8 mouse cellular contexts compared by ENCODE assay signal in the genomic region with DNA sequence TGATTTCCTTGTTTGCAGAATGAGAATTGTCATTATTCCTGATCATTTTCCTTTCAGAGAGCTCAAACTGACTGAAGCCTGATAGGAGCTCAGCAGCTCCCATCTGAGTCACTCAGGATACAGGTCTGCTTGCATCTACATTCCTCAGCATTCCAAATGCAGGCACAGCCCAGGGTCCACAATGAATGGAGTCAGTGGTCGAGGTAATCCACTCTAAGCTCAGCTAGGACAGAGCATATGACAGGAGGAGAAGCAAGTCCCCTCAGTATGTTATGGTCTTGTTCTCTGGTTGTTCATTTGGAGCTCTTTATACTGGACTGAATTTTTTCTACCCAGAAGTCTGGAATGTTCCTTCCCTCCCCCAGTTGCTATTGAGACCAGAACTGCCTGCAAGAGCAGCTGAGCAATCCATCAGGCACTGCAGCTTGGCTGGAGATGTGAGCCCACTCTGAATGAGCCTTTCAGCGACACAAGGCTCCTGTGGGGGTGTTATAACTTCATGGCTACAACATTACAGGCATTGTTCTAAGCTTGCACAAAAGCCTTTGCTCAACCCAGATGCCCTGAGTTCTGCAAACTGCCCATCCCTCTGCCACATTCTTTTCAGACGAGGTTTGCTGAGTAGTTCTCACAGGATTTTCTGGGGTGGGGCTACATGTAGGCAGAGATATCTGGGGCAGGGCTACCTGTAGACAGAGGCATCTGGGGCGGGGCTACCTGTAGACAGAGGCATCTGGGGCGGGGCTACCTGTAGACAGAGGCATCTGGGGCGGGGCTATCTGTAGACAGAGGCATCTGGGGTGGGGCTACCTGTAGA. TPM values are rescaled to one million over a fixed set of nuclear protein-coding genes. Genes with fewer than 3 reads are reported as not detected.
DNase-seq lines count a peak whose midpoint lies in the region; ATAC-seq and TF ChIP-seq lines count a peak whose summit lies in the region.

No protein-coding gene starts in this region.

- intact Hi-C loops in left cerebral cortex, postnatal 4 days (cut with DNase I), result no loop called here

- H3K4me3 ChIP-seq in embryonic fibroblast, embryonic 13.5 days (ENCODE audit: insufficient read depth, low read length), result no peak overlapping the region
- no peak overlapping the region for H3K4me3 ChIP-seq in olfactory bulb, adult 2 months (ENCODE audit: insufficient read depth, low read depth, low read length)

- no peak for TF ChIP-seq POLR2A in embryonic fibroblast, embryonic 13.5 days (IDR thresholded peaks at IDR 0.05; ENCODE audit: low read depth, low read length)
- TF ChIP-seq POLR2A in olfactory bulb, adult 2 months (IDR thresholded peaks at IDR 0.05; ENCODE audit: insufficient read depth, low read depth, low read length), result no peak

- no peak for TF ChIP-seq CTCF in embryonic fibroblast, embryonic 13.5 days (IDR thresholded peaks at IDR 0.05; ENCODE audit: borderline replicate concordance, insufficient read depth, low read length)
- TF ChIP-seq CTCF in olfactory bulb, adult 2 months (IDR thresholded peaks at IDR 0.05; ENCODE audit: insufficient read depth, low read depth, low read length), result no peak

- peak; percentile 76 for DNase-seq in left cerebral cortex, adult 11 months (ENCODE audit: low spot score)
- DNase-seq in left cerebral cortex, postnatal 4 days, result no peak
- peak; percentile 33 to 74 for DNase-seq in left cerebral cortex, adult 8-10 months (ENCODE audit: low spot score in 2 of 2)
- no peak for DNase-seq in adrenal gland, postnatal 14 days
- DNase-seq in adrenal gland, adult (ENCODE audit: inconsistent age in 2 of 2, low spot score in 1 of 2), result no peak

- no peak for ATAC-seq in erythroid progenitor cell, adult 5-6 weeks (replicated peaks; ENCODE audit: low FRiP score, poor library complexity, severe bottlenecking)

- peak overlapping the region; percentile 67 for H3K27ac ChIP-seq in embryonic fibroblast, embryonic 13.5 days (ENCODE audit: insufficient read depth, low read length)
- H3K27ac ChIP-seq in olfactory bulb, adult 2 months (ENCODE audit: insufficient read depth, low read depth, low read length), result peak overlapping the region; percentile 58; the same call in 1 of the 2 replicates

- H3K4me1 ChIP-seq in embryonic fibroblast, embryonic 13.5 days (ENCODE audit: control insufficient read depth, insufficient read depth, low read length), result peaks cover 4% of the 10 kb centered on the region; the same call in 1 of the 2 replicates
- peaks cover 5% of the 10 kb centered on the region; the same call in 1 of the 2 replicates for H3K4me1 ChIP-seq in olfactory bulb, adult 2 months (ENCODE audit: control insufficient read depth, insufficient read depth, low read length)

- 47% methylated on average over 6 of the region's 6 CpGs for WGBS in olfactory bulb, adult 2 months

RNA-seq across cellular contexts. Expression of a gene that starts 24.0 kb away (rescaled TPM):
- total RNA-seq in left cerebral cortex, postnatal 4 days (2021), result 100 to 1,000 TPM; 249 to 250 TPM
- 150 and 165 TPM in 2 replicates for polyA plus RNA-seq in embryonic fibroblast, embryonic 13.5 days (2011; ENCODE audit: insufficient read length, low read depth, missing spikeins)
- total RNA-seq in left cerebral cortex, adult 8-10 months (2022), result 100 to 1,000 TPM; 193 to 250 (median 224) TPM
- not detected in 2 replicates for polyA plus RNA-seq in olfactory bulb, adult 2 months (2012; ENCODE audit: insufficient read depth, insufficient read length, low replicate concordance, missing spikeins)
- total RNA-seq in erythroid progenitor cell, adult 5-6 weeks (2015; ENCODE audit: low replicate concordance), result 44.9 and 71.7 TPM in 2 replicates
- 7.3 and 18.0 TPM in 2 replicates for total RNA-seq in erythroid progenitor cell, adult 5-6 weeks (2017; ENCODE audit: low replicate concordance)
- total RNA-seq in adrenal gland, postnatal 14 days (2021), result 176 and 193 TPM in 2 replicates

Comparison
In these comparisons a context has a peak if more than half of its experiments do, and no peak if none do; other contexts are left out.
1. DNase-seq: peak in left cerebral cortex, adult 11 months (single experiment) and left cerebral cortex, adult 8-10 months (2 of 2); none in left cerebral cortex, postnatal 4 days (single experiment), adrenal gland, postnatal 14 days (single experiment) and adrenal gland, adult (0 of 2).